Mouse (Mus musculus) limb, embryonic 11.5 days (tissue): ENCODE measurements around the gene Dlgap3. TPM values are rescaled to one million over a fixed set of nuclear protein-coding genes. Genes with fewer than 3 reads are reported as not detected.

Experiments used
- ATAC-seq: fragments of 200-750 bp; cut with Nextera tagmentation; 2 replicates; pipeline ENCODE4 v1.8.0; 2017; ENCODE audit warnings: low read depth; ENCODE audit not compliant: insufficient number of reproducible peaks, low FRiP score, low TSS enrichment
- DNase-seq: peaks from one replicate; pipeline ENCODE4 v3.0.0-alpha.2; 2015; ENCODE audit warnings: low spot score
- H3K27ac ChIP-seq: fragments of 300-500 bp; sonication (generic); replicated peaks from 2 replicates; pipeline ENCODE4 v1.5.1; 2014; ENCODE audit warnings: low read depth, mild to moderate bottlenecking, low read length
- H3K27me3 ChIP-seq: fragments of 300-500 bp; sonication (generic); 2 replicates; pipeline ENCODE4 v1.6.1; 2014; ENCODE audit warnings: mild to moderate bottlenecking, low read length, mixed read lengths; ENCODE audit not compliant: control insufficient read depth, insufficient read depth
- H3K36me3 ChIP-seq: fragments of 300-500 bp; sonication (generic); 2 replicates; pipeline ENCODE4 v1.6.1; 2014; ENCODE audit warnings: mild to moderate bottlenecking, low read length, moderate library complexity, mixed read lengths; ENCODE audit not compliant: control insufficient read depth, insufficient read depth
- H3K4me1 ChIP-seq: fragments of 300-500 bp; sonication (generic); 2 replicates; pipeline ENCODE4 v1.6.1; 2014; ENCODE audit warnings: low read length, mixed read lengths; ENCODE audit not compliant: control insufficient read depth, insufficient read depth
- H3K4me2 ChIP-seq: fragments of 300-500 bp; sonication (generic); 2 replicates; pipeline ENCODE4 v1.6.1; 2014; ENCODE audit warnings: low read depth, mild to moderate bottlenecking, moderate library complexity; ENCODE audit not compliant: severe bottlenecking
- H3K4me3 ChIP-seq: fragments of 300-500 bp; sonication (generic); 2 replicates; pipeline ENCODE4 v1.5.1; 2014; ENCODE audit warnings: low read depth, low read length
- H3K9ac ChIP-seq: fragments of 300-500 bp; sonication (generic); 2 replicates; pipeline ENCODE4 v1.6.1; 2014; ENCODE audit warnings: mild to moderate bottlenecking, low read length
- H3K9me3 ChIP-seq: fragments of 300-500 bp; sonication (generic); 2 replicates; pipeline ENCODE4 v1.6.1; 2016; ENCODE audit warnings: low read length; ENCODE audit not compliant: control insufficient read depth
- WGBS: fragments of 180-500 bp; shearing (Covaris S2); extraction: QIAGEN DNeasy Blood & Tissue Kit; methylation state at CpG from one replicate; pipeline ENCODE4 v1.1.7; 2014; 5-methylcytosine and 5-hydroxymethylcytosine counted together
- polyA plus RNA-seq: library from polyadenylated mRNA; unstranded; fragments of >200 nt; fragmentation: Nextera tagmentation; extraction: Ambion mirVana; gene quantifications from 2 replicates; pipeline ENCODE4 v1.2.1, GENCODE M21; 2014

Gene Dlgap3
- 0.20 and 0.25 TPM in 2 replicates for polyA plus RNA-seq

DNA sequence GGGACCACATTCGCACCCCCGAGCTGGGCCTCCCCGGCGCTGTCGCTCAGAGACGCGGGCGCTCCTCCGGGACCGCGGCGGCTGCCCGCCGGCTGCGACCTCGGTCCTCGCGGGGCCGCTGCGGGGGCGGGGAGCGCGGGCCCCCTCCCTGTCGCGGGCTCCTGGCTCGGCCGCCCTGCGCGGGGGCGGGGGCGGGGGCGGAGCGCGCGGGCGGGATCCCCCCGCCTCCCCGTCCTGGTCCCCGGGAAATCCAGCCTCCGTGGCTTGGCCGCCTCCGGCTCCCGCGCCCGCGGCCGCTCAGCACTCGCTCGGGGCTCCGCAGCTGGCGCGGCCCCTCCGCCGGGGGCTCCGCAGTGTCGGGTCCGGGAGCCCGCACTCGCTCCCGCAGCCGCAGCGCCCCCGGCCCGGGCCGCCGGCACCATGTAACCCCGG is at the start of gene Dlgap3:
Dlgap3 (plus strand) TSS at position 291 of the 432 bp plus-strand sequence.
- ATAC-seq (peak; percentile 25; the same call in 1 of the 2 replicates), DNase-seq (no peak)
- Histone ChIP-seq H3K27ac (no peak within 1 kb of the TSS), H3K4me3 (peak within 1 kb of the TSS; percentile 65), H3K27me3 (peaks cover 47% of the 10 kb centered on the region), H3K9me3 (no peaks in the 10 kb centered on the region), H3K36me3 (no peaks in the 10 kb centered on the region), H3K4me2 (peak within 1 kb of the TSS; percentile 100), H3K9ac (peak within 1 kb of the TSS; percentile 45; the same call in 1 of the 2 replicates), H3K4me1 (peaks cover 9% of the 10 kb centered on the region)
- 0% methylated on average over 34 of the region's 67 CpGs for WGBS

DNA sequence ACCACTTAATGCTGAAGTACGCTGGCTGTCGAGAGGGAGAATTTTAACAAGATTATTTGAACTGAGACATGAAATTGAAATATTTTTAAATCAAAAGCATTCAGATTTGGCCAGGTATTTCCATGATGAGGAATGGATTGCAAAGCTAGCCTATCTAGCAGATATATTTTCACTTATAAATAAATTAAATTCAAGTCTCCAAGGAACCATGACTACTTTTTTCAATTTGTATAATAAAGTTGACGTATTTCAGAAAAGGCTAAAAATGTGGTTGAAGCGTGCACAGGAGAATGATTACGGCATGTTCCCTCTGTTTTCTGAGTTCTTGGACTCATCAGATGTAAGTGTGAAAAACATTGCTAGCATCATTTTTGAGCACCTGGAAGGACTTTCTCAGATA is 45.6 kb upstream of the Dlgap3 start, which contains the start of gene Tmem35b:
Tmem35b (plus strand) TSS at position 301 of the 400 bp plus-strand sequence.
- no peak within 1 kb of the TSS for H3K4me2 ChIP-seq
- DNase-seq = no peak

GRCm38 (mm10) chr4:127124331-127124730 is 44.7 kb upstream of the Dlgap3 start:
- Histone ChIP-seq H3K4me3 (no peak overlapping the region), H3K36me3 (peaks cover 3% of the 10 kb centered on the region; the same call in 1 of the 2 replicates), H3K4me2 (no peak overlapping the region), H3K9ac (no peak overlapping the region), H3K27me3 (no peaks in the 10 kb centered on the region), H3K9me3 (no peaks in the 10 kb centered on the region), H3K27ac (no peak overlapping the region), H3K4me1 (no peaks in the 10 kb centered on the region)
- no peak for DNase-seq
- ATAC-seq = no peak
- 93% methylated on average over 1 of the region's 1 CpGs for WGBS

More for the DNA sequence above, 45.6 kb upstream of the Dlgap3 start, which contains the start of gene Tmem35b:
- ATAC-seq = no peak
- Histone ChIP-seq H3K9ac (no peak within 1 kb of the TSS), H3K4me3 (no peak within 1 kb of the TSS), H3K27me3 (no peaks in the 10 kb centered on the region), H3K27ac (no peak within 1 kb of the TSS), H3K4me1 (no peaks in the 10 kb centered on the region), H3K9me3 (no peaks in the 10 kb centered on the region), H3K36me3 (peaks cover 3% of the 10 kb centered on the region; the same call in 1 of the 2 replicates)
- WGBS = 95% methylated on average over 5 of the region's 5 CpGs

DNA sequence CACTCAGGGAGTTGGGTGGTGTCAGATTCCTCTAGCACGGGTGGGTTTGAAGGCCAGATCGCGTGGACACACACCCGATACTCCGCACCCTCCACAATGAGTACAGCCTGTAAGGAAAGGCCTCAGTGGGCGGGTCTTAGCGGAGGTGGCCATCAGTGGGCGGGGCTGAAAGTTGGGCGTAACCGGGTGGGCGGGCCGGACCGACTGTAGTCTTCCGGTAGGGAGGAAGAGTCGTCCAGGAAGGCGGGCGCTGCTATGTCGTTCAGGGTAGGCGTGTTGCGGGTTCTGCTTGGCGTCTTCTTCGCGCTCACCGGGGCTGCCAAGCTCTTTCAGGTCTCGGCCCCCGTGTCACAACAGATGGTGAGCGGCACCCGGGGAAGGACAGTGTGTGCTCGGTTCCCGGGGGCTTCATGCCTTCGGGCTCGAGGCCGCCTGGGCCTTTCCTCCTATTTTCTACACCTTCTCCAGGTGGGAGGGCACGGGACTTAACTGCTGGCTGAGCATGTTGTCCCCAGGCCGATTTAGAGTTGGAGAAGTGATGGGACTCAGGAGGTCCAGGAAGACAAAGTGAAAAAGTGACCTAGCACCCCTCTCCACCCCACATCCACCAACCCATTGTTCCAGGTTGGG is 43.1 kb upstream of the Dlgap3 start:
- Histone ChIP-seq H3K4me3 (peak overlapping the region; percentile 49), H3K9ac (peak overlapping the region; percentile 63), H3K27ac (no peak overlapping the region; the same call in 1 of the 2 replicates), H3K4me2 (peak overlapping the region; percentile 59), H3K27me3 (no peaks in the 10 kb centered on the region), H3K36me3 (peaks cover 3% of the 10 kb centered on the region; the same call in 1 of the 2 replicates), H3K9me3 (no peaks in the 10 kb centered on the region), H3K4me1 (no peaks in the 10 kb centered on the region)
- peak; percentile 92 for ATAC-seq
- 1% methylated on average over 35 of the region's 35 CpGs for WGBS
- peak; percentile 92 for DNase-seq

- Histone ChIP-seq H3K4me2 (no peak overlapping the region), H3K27ac (no peak overlapping the region), H3K9me3 (no peaks in the 10 kb centered on the region), H3K36me3 (no peaks in the 10 kb centered on the region), H3K9ac (no peak overlapping the region), H3K4me1 (no peaks in the 10 kb centered on the region), H3K27me3 (no peaks in the 10 kb centered on the region), H3K4me3 (no peak overlapping the region)
- WGBS = 47% methylated on average over 1 of the region's 1 CpGs
- ATAC-seq = no peak
- no peak for DNase-seq
These were observed 34.3 kb upstream of the Dlgap3 start for GRCm38 (mm10) chr4:127134687-127135086.

GRCm38 (mm10) chr4:127137591-127137990 is 31.4 kb upstream of the Dlgap3 start:
- Histone ChIP-seq H3K4me3 (no peak overlapping the region), H3K4me1 (no peaks in the 10 kb centered on the region), H3K27ac (no peak overlapping the region), H3K9me3 (no peaks in the 10 kb centered on the region), H3K27me3 (no peaks in the 10 kb centered on the region), H3K4me2 (no peak overlapping the region), H3K9ac (no peak overlapping the region), H3K36me3 (no peaks in the 10 kb centered on the region)
- ATAC-seq = no peak
- 87% methylated on average over 5 of the region's 5 CpGs for WGBS
- no peak for DNase-seq

- no peak for ATAC-seq
- H3K27ac ChIP-seq = no peak overlapping the region
- no peak overlapping the region for H3K4me2 ChIP-seq
- no peak overlapping the region for H3K9ac ChIP-seq
- no peaks in the 10 kb centered on the region for H3K4me1 ChIP-seq
- H3K4me3 ChIP-seq = no peak overlapping the region
- H3K27me3 ChIP-seq = no peaks in the 10 kb centered on the region
- no peaks in the 10 kb centered on the region for H3K9me3 ChIP-seq
- DNase-seq = no peak
- 68% methylated on average over 6 of the region's 6 CpGs for WGBS
- no peaks in the 10 kb centered on the region for H3K36me3 ChIP-seq
These were observed 30.5 kb upstream of the Dlgap3 start for GRCm38 (mm10) chr4:127138486-127138885.

DNA sequence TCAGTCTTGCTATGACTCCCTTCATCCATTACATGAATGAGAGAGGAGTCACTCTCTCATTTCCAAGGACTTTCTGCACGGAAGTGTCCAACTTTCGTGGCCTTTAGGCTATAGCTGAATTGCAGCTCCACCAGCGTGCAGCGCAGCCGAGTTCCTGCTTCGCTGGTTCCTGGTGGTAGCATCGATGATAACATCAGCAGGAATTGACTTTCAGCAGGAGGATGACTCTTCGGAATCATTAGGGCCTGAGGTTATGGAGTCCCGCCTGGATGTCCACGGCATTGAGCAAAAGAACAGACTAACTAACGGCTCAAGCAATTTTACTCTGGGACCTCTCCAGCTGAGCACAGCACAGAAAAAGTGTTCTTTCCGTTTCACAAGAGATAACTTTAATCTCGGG is 19.0 kb upstream of the Dlgap3 start:
- 88% methylated on average over 13 of the region's 13 CpGs for WGBS
- Histone ChIP-seq H3K27ac (no peak overlapping the region), H3K27me3 (no peaks in the 10 kb centered on the region), H3K4me3 (no peak overlapping the region), H3K9me3 (no peaks in the 10 kb centered on the region), H3K36me3 (no peaks in the 10 kb centered on the region), H3K4me2 (no peak overlapping the region), H3K9ac (no peak overlapping the region), H3K4me1 (no peaks in the 10 kb centered on the region)
- ATAC-seq (no peak), DNase-seq (no peak)
